Mouse (Mus musculus) layer of hippocampus, adult 2 months (tissue): ENCODE results near the gene Obsl1. TPM values are rescaled to one million over a fixed set of nuclear protein-coding genes. Genes with fewer than 3 reads are reported as not detected.

ENCODE experiments used
- DNase-seq, 2 experiments: peaks; one replicate each; pipeline ENCODE4 v3.0.0; 2022; ENCODE audit warnings: low spot score in 2 of 2
- H3K27ac ChIP-seq: fragments of 200-600 bp; 2 replicates; pipeline ENCODE4 v1.8.1; 2022
- H3K4me3 ChIP-seq: fragments of 200-600 bp; 2 replicates; pipeline ENCODE4 v1.8.1; 2022; ENCODE audit warnings: mild to moderate bottlenecking
- CTCF ChIP-seq: fragments of 200-600 bp; conservative IDR thresholded peaks from 2 replicates; pipeline ENCODE4 v1.8.1; 2022; ENCODE audit warnings: antibody characterized with exemption, mild to moderate bottlenecking, moderate library complexity
- total RNA-seq, 2 experiments: library from RNA; stranded (reverse); gene quantifications; 2 replicates each; pipeline ENCODE4 v1.2.3; 2021

Obsl1 gene
- total RNA-seq, 2 experiments from 2014 or later = 20.6 to 25.9 TPM

- DNase-seq = no peak
- no peak for TF ChIP-seq CTCF
- H3K27ac ChIP-seq = no peak overlapping the region
- no peak overlapping the region for H3K4me3 ChIP-seq
Measured at GRCm38 (mm10) chr1:75537587-75537986, 31.3 kb upstream of the Obsl1 start.

GRCm38 (mm10) chr1:75533325-75534252 is 27.3 kb upstream of the Obsl1 start:
- no peak for DNase-seq
- no peak overlapping the region for H3K27ac ChIP-seq
- TF ChIP-seq CTCF = no peak
- no peak overlapping the region for H3K4me3 ChIP-seq

DNA sequence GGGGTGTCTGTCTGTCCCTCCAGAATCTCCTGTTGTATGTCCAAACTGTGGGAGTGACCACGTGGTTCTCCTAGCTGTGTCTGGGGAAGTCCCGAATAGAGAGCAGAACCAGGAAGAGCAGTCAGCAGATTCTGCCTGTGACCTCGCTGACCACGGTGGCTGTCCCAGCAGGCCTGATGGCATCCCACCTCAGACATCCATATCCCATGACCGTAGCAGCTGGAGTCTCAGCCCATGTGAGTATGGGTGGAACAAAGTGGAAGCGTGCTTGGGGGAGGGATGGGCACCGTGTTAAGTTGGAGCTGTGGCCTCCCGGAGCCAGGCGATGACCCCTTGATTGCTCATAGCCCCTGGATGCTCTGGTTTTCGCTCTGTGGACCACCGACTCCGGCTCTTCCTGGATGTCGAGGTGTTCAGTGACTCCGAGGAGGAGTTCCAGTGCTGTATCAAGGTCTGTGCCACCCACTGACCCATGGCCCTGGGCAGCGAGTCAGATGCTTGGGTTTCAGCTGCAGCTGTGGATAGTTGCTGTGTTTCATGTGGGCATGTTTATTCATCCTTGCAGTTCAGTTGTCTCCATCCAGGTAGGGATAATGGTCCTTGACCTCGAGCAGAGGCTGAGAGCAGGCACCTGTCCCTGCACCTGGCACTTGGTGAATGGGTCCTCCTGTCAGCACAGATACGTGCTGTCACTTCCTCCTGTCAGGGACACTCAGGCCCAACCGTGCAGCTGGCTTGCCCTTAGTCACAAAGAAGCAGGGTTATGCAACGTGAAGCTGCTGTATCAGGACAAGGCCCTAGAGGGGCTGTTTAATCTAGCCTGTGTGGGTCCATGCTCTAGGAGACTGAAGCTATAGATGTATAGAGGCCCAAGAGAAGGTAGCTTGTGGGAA is 26.3 kb upstream of the Obsl1 start:
- H3K4me3 ChIP-seq = no peak overlapping the region
- no peak overlapping the region for H3K27ac ChIP-seq
- TF ChIP-seq CTCF = no peak
- no peak for DNase-seq

GRCm38 (mm10) chr1:75530546-75530945 is 24.3 kb upstream of the Obsl1 start:
- Histone ChIP-seq H3K27ac (no peak overlapping the region), H3K4me3 (no peak overlapping the region)
- no peak for DNase-seq
- no peak for TF ChIP-seq CTCF

DNA sequence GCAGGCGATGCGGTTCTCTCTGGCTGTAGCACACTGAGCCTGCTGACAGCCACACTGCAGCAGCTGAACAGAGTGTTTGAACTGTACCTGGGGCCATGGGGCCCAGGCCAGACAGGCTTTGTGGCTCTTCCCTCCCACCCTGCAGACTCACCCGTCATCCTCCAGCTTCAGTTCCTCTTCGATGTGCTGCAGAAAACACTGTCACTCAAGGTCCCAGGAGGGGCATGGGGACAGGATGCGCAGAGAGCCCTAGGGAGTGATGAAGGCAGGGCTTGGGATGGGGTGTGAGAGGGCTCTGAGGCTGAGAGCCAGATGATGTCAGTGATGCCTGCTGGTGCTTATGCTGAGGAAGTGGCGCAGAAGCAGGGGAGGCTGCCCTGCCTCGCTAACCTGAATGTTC is 18.4 kb upstream of the Obsl1 start:
- no peak for DNase-seq
- H3K27ac ChIP-seq = no peak overlapping the region
- H3K4me3 ChIP-seq = no peak overlapping the region
- TF ChIP-seq CTCF = no peak

DNA sequence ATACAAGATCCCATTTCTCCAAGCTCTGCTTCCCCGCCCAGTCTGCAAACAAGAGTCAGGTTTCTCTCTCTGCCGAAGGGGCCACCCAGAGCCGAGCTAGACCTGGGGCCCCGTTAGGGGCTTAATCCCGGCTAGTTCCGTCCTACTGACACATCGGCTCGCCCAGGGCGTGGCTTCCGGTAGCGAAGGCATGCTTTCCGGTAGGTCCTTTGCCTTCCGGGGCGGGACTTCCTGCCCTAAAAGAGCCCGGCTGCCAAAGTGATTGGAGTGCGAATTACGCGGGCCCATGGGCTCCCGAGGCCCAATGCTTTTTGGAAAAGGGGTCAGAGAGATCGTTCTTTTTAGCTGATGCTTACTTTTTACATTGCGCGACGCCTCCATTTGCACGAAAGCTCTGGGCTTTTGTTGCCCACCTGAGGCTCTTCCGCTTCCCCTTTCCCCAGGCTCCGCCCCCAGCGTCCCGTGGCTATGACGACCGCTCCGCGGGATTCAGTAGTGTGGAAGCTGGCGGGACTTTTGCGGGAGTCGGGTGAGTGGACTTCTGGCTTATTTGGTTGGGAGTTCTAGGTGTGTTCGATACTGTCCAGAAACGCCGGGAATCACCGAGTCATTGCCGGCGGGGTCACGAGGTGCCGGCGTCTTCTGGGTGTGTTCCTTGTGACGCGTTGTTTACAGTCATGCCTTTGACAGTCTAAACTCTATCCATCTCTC is 15.2 kb upstream of the Obsl1 start, which contains the start of gene Stk11ip:
Stk11ip (plus strand) TSS at position 209 of the 711 bp plus-strand sequence.
- H3K27ac ChIP-seq = peak within 1 kb of the TSS; percentile 88
- H3K4me3 ChIP-seq = peak within 1 kb of the TSS; percentile 96
- DNase-seq = peak; percentile 89 to 90
- no peak for TF ChIP-seq CTCF

DNA sequence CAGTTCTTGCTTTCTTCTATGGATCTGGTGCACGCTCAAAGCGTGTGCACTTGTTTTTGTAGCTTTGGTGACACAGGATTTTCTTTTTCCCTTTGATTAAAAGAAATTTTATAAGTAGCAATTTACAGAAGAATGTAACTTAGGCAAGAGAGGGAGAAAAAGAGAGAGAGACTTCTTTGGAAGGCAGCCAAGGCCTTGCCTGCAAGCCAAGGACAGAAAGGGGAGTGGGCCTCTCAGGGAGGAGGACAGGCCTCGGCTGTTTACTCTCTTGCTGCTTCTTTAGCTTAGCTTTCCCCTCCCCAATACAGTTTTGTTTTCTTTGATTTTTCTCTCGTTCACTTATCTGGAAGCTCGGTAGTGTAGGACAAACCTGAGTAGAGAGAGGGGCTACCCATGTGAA is 13.3 kb upstream of the Obsl1 start:
- TF ChIP-seq CTCF = no peak
- H3K27ac ChIP-seq = no peak overlapping the region
- no peak for DNase-seq
- H3K4me3 ChIP-seq = no peak overlapping the region

GRCm38 (mm10) chr1:75518427-75518826 is 12.2 kb upstream of the Obsl1 start:
- no peak for TF ChIP-seq CTCF
- Histone ChIP-seq H3K27ac (no peak overlapping the region), H3K4me3 (no peak overlapping the region)
- DNase-seq = no peak

GRCm38 (mm10) chr1:75517984-75518383 is 11.7 kb upstream of the Obsl1 start:
- no peak overlapping the region for H3K4me3 ChIP-seq
- DNase-seq = no peak
- TF ChIP-seq CTCF = no peak

DNA sequence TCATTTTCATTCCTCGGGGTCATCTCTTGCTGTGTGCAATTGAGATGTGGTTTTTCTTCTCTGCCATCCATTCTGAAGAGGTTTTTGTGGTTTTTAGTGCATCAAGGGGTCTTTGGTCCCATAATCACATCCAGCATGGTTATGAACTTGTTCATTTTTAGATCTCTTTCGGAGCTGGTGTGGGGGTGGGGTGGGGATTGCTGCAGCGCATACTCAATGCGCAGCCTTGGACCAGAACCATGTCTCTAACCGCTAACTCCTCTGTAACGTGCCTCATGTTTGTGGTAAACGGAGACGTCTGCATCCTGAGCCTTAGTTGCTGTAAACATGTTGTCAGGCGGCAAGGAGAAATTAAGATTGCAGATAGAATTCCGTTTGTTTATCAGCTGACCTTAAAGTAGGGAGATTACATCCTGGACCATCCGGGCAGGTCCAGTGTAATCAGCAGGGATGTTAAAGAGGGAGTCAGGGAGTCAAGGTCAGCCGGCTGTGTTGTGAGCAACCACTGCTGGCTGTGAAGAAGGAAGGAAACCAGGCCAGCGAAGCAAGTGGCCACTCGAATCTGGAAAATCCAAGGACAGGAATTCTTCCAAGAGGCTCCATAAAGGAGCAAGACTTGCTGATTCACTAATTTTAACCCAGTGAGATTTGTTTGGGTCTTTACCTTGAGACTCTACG is 10.6 kb upstream of the Obsl1 start:
- Histone ChIP-seq H3K27ac (no peak overlapping the region), H3K4me3 (no peak overlapping the region)
- TF ChIP-seq CTCF = no peak
- no peak for DNase-seq

More at GRCm38 (mm10) chr1:75517984-75518383, 11.7 kb upstream of the Obsl1 start:
- H3K27ac ChIP-seq = no peak overlapping the region

GRCm38 (mm10) chr1:75512550-75512949 is 6.3 kb upstream of the Obsl1 start:
- no peak for DNase-seq
- no peak for TF ChIP-seq CTCF

More at GRCm38 (mm10) chr1:75512550-75512949, 6.3 kb upstream of the Obsl1 start:
- Histone ChIP-seq H3K4me3 (no peak overlapping the region), H3K27ac (no peak overlapping the region)
